Mouse (Mus musculus): ENCODE data around the gene Nck2.

GRCm38 (mm10) chr1:43583564-43583963, 139.2 kb downstream of the Nck2 start:
- TF ChIP-seq POLR2A (IDR thresholded peaks at IDR 0.05; ENCODE audit: insufficient read depth, low read depth, low read length) (no peak), CTCF (IDR thresholded peaks at IDR 0.05; ENCODE audit: insufficient read depth, low read depth, low read length) (no peak)
